Mouse (Mus musculus) heart, embryonic 14.5 days (tissue): ENCODE data around the gene Mcf2l. TPM values are rescaled to one million over a fixed set of nuclear protein-coding genes. Genes with fewer than 3 reads are reported as not detected.

Source experiments
- ATAC-seq: fragments of 200-750 bp; cut with Nextera tagmentation; 2 replicates; pipeline ENCODE4 v1.8.0; 2017; ENCODE audit warnings: low read depth, moderate TSS enrichment; ENCODE audit not compliant: insufficient number of reproducible peaks, insufficient read depth, low FRiP score
- H3K27ac ChIP-seq, 2 experiments: fragments of 200-500 bp in 1 of 2; fragments of 300-500 bp in 1 of 2; sonication (generic) in 1 of 2; replicated peaks in 1 of 2; 2 replicates each; pipeline ENCODE4 v1.5.1; 2012 to 2014; ENCODE audit warnings: low read depth in 2 of 2, low read length in 2 of 2, control low read depth in 1 of 2, mild to moderate bottlenecking in 1 of 2, mixed read lengths in 1 of 2; ENCODE audit not compliant: control insufficient read depth in 1 of 2, insufficient read depth in 1 of 2
- H3K27me3 ChIP-seq: fragments of 300-500 bp; sonication (generic); 2 replicates; pipeline ENCODE4 v1.6.1; 2014; ENCODE audit warnings: mild to moderate bottlenecking, low read length, control low read depth; ENCODE audit not compliant: control insufficient read depth, insufficient read depth
- H3K36me3 ChIP-seq: fragments of 300-500 bp; sonication (generic); 2 replicates; pipeline ENCODE4 v1.6.1; 2014; ENCODE audit warnings: mild to moderate bottlenecking, control low read depth, low read length, mixed read lengths; ENCODE audit not compliant: control insufficient read depth, insufficient read depth
- H3K4me1 ChIP-seq, 2 experiments: fragments of 200-500 bp in 1 of 2; fragments of 300-500 bp in 1 of 2; sonication (generic) in 1 of 2; 2 replicates each; pipeline ENCODE4 v1.6.1; 2012 to 2014; ENCODE audit warnings: low read length in 2 of 2, control low read depth in 1 of 2, mixed read lengths in 1 of 2; ENCODE audit not compliant: control insufficient read depth in 2 of 2, insufficient read depth in 2 of 2
- H3K4me2 ChIP-seq: fragments of 300-500 bp; sonication (generic); 2 replicates; pipeline ENCODE4 v1.6.1; 2014; ENCODE audit warnings: mild to moderate bottlenecking, low read length
- H3K4me3 ChIP-seq, 2 experiments: fragments of 200-500 bp in 1 of 2; fragments of 300-500 bp in 1 of 2; sonication (generic) in 1 of 2; 2 replicates each; pipeline ENCODE4 v1.5.1; 2012 to 2014; ENCODE audit warnings: low read length in 2 of 2, mild to moderate bottlenecking in 2 of 2, control low read depth in 1 of 2, low read depth in 1 of 2, moderate library complexity in 1 of 2; ENCODE audit not compliant: control insufficient read depth in 1 of 2, insufficient read depth in 1 of 2
- H3K9ac ChIP-seq: fragments of 300-500 bp; sonication (generic); 2 replicates; pipeline ENCODE4 v1.6.1; 2014; ENCODE audit warnings: mild to moderate bottlenecking, low read length
- H3K9me3 ChIP-seq: fragments of 300-500 bp; sonication (generic); 2 replicates; pipeline ENCODE4 v1.6.1; 2016; ENCODE audit warnings: low read length, control low read depth; ENCODE audit not compliant: control insufficient read depth
- WGBS: fragments of 180-500 bp; shearing (Covaris S2); extraction: QIAGEN DNeasy Blood & Tissue Kit; methylation state at CpG from one replicate; pipeline ENCODE4 v1.1.7; 2014; 5-methylcytosine and 5-hydroxymethylcytosine counted together
- polyA plus RNA-seq: library from polyadenylated mRNA; unstranded; fragments of >200 nt; fragmentation: Nextera tagmentation; extraction: Ambion mirVana; gene quantifications from 2 replicates; pipeline ENCODE4 v1.2.1, GENCODE M21; 2014

Gene Mcf2l
- polyA plus RNA-seq, 1 experiment from 2014 or later, result 13.4 TPM

GRCm38 (mm10) chr8:12999793-13000192 lies 126.2 kb downstream of the Mcf2l start:
- 68% methylated on average over 9 of the region's 9 CpGs for WGBS
- Histone ChIP-seq H3K4me1 (peaks cover 14 to 15% of the 10 kb centered on the region in 2 experiments; a peak in 3 of 4 replicates), H3K9me3 (no peaks in the 10 kb centered on the region), H3K4me2 (no peak overlapping the region), H3K27ac (no peak overlapping the region), H3K4me3 (no peak overlapping the region), H3K36me3 (peaks cover 12% of the 10 kb centered on the region; the same call in 1 of the 2 replicates), H3K9ac (no peak overlapping the region), H3K27me3 (no peaks in the 10 kb centered on the region)
- ATAC-seq, result no peak

- Histone ChIP-seq H3K9ac (no peak overlapping the region), H3K4me2 (no peak overlapping the region), H3K27ac (peak overlapping the region; percentile 15 to 19; a peak in 1 of 4 replicates), H3K36me3 (peaks cover 27% of the 10 kb centered on the region), H3K27me3 (no peaks in the 10 kb centered on the region), H3K4me1 (peaks cover 2 to 5% of the 10 kb centered on the region in 2 experiments; a peak in 2 of 4 replicates), H3K4me3 (no peak overlapping the region), H3K9me3 (0 out of 2 replicates have a peak, but pooled peaks cover 8% of the 10 kb centered on the region)
- 42% methylated on average over 4 of the region's 4 CpGs for WGBS
- peak; percentile 36; the same call in 1 of the 2 replicates for ATAC-seq
Observed at GRCm38 (mm10) chr8:13007458-13007857, 133.9 kb downstream of the Mcf2l start.

GRCm38 (mm10) chr8:13010313-13010712 lies 136.7 kb downstream of the Mcf2l start:
- H3K27me3 ChIP-seq, result no peaks in the 10 kb centered on the region
- 40% methylated on average over 4 of the region's 4 CpGs for WGBS
- H3K4me2 ChIP-seq, result no peak overlapping the region
- peaks cover 19% of the 10 kb centered on the region for H3K36me3 ChIP-seq
- ATAC-seq, result no peak
- 0 out of 2 replicates have a peak, but pooled peaks cover 8% of the 10 kb centered on the region for H3K9me3 ChIP-seq
- H3K4me1 ChIP-seq, result peaks cover 2 to 5% of the 10 kb centered on the region in 2 experiments; a peak in 2 of 4 replicates
- no peak overlapping the region for H3K27ac ChIP-seq
- H3K4me3 ChIP-seq, result no peak overlapping the region
- no peak overlapping the region for H3K9ac ChIP-seq

GRCm38 (mm10) chr8:13019560-13019959 lies 146.0 kb downstream of the Mcf2l start:
- Histone ChIP-seq H3K4me2 (no peak overlapping the region), H3K4me1 (no peaks in the 10 kb centered on the region), H3K9ac (no peak overlapping the region), H3K36me3 (0 out of 2 replicates have a peak, but pooled peaks cover 4% of the 10 kb centered on the region), H3K27ac (no peak overlapping the region), H3K4me3 (no peak overlapping the region), H3K27me3 (no peaks in the 10 kb centered on the region), H3K9me3 (no peaks in the 10 kb centered on the region)
- ATAC-seq, result no peak
- WGBS, result 66% methylated on average over 4 of the region's 4 CpGs

GRCm38 (mm10) chr8:13021830-13022229 lies 148.2 kb downstream of the Mcf2l start:
- WGBS, result 88% methylated on average over 8 of the region's 8 CpGs
- no peak for ATAC-seq

GRCm38 (mm10) chr8:13025487-13026224 lies 152.1 kb downstream of the Mcf2l start, which contains the start of gene F7:
Gene F7 (plus strand): TSS chr8:13026034.
- Histone ChIP-seq H3K9me3 (no peaks in the 10 kb centered on the region), H3K4me1 (no peaks in the 10 kb centered on the region), H3K4me3 (no peak within 1 kb of the TSS), H3K27ac (no peak within 1 kb of the TSS), H3K36me3 (no peaks in the 10 kb centered on the region), H3K27me3 (no peaks in the 10 kb centered on the region), H3K4me2 (no peak within 1 kb of the TSS), H3K9ac (no peak within 1 kb of the TSS)
- 62% methylated on average over 9 of the region's 10 CpGs for WGBS
- no peak for ATAC-seq

More at GRCm38 (mm10) chr8:13021830-13022229, 148.2 kb downstream of the Mcf2l start:
- H3K9me3 ChIP-seq, result no peaks in the 10 kb centered on the region
- no peaks in the 10 kb centered on the region for H3K4me1 ChIP-seq
- no peak overlapping the region for H3K27ac ChIP-seq
- H3K4me3 ChIP-seq, result no peak overlapping the region
- 0 out of 2 replicates have a peak, but pooled peaks cover 4% of the 10 kb centered on the region for H3K36me3 ChIP-seq
- no peaks in the 10 kb centered on the region for H3K27me3 ChIP-seq
- no peak overlapping the region for H3K4me2 ChIP-seq
- no peak overlapping the region for H3K9ac ChIP-seq

GRCm38 (mm10) chr8:13027615-13028014 lies 154.0 kb downstream of the Mcf2l start:
- WGBS, result 87% methylated on average over 5 of the region's 5 CpGs
- Histone ChIP-seq H3K9me3 (no peaks in the 10 kb centered on the region), H3K4me2 (no peak overlapping the region), H3K9ac (no peak overlapping the region), H3K4me1 (no peaks in the 10 kb centered on the region), H3K27me3 (no peaks in the 10 kb centered on the region), H3K4me3 (no peak overlapping the region), H3K27ac (no peak overlapping the region), H3K36me3 (no peaks in the 10 kb centered on the region)
- no peak for ATAC-seq
